Mouse (Mus musculus): ENCODE results near the gene Pank4.

Pank4 gene

GRCm38 (mm10) chr4:154943323-154944039 lies 20.4 kb upstream of the Pank4 start:
- no peak for DNase-seq (ENCODE audit: low read depth, low spot score)

- peak; percentile 87 for DNase-seq (ENCODE audit: low read depth, low spot score)
Measured at GRCm38 (mm10) chr4:154944121-154944590, 19.8 kb upstream of the Pank4 start.

GRCm38 (mm10) chr4:154946319-154946718 lies 17.6 kb upstream of the Pank4 start:
- DNase-seq (ENCODE audit: low read depth, low spot score), result no peak

DNA sequence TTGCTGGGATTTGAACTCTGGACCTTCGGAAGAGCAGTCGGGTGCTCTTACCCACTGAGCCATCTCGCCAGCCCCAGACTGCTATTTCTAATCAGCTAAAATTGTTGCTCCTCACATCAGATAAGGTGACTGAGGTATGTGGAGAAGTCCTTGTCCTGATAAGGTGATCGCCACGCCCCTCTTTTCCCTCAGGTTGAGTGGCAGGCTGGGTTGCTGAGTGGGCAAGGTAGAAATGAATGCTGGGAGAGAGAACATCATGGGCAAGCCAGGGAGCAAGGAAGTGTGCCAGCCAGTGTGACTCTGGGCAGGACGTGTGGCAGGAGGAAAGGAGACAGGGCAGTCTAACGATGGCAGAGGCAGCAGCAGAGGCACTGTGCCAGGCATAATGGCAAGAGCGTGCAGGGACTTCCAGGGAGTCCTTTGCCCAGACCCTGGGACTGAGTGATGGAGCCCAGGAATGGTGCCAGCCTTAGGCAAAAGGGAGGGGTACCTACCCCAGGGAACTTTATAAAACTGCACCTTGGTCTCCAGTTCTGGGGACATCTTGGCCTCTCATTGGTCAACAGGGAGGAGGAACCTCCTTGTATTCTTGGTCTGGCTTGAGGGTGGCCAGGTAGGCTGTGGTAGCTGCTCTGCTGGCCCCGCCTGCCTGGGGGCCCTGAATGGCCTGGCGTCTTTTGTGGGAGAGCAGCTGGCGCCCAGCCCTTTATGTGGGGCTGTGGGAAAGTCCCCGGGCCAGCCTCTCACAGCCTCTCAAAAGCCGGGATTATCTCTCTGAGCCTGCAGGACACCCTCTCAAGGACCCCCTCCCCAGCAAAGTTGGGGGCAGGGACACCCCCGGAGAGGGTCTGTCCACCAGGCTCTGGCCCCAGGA lies 15.6 kb upstream of the Pank4 start:
- no peak for DNase-seq (ENCODE audit: low read depth, low spot score)

- DNase-seq (ENCODE audit: low read depth, low spot score), result no peak
Measured at GRCm38 (mm10) chr4:154948940-154949588, 14.9 kb upstream of the Pank4 start.

GRCm38 (mm10) chr4:154949589-154949982 lies 14.3 kb upstream of the Pank4 start:
- no peak for DNase-seq (ENCODE audit: low read depth, low spot score)

DNA sequence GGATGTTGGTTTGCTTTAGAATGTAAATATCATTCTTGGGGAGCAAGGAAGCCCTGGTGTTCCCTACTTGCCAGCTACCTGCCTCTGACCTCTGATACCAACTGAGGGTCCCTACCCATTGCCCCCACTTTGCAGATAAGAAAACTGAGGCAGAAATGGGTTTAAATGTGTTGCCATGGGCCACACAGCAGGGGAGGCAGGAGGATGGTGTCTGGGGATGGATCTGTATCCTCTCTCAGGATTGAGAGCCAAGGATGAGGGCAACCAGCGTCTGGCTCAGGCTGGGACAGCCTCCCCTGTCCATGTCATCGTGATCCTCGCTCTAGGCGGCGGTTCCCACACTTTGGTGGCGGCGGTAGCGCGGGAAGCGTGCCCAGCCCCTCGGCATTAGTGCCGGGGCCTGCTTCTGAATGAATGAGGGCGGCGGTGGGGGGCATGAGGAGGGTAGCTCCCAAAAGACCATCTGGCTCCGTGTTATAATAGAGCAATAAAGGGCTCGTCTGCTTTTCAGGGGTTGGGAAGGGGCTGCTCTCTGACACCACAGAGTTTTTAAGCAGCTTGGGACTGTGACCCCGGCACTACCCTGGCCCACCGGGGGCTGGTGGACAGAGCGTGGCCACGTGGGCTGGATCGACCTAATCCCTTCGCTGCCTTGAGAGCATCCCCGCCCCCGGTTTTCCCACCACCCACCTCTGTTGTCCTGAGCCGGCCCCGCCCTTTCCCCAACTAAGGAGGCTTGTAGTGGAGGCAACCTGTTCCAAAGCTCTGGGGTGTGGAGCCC lies 11.3 kb upstream of the Pank4 start:
- DNase-seq (ENCODE audit: low read depth, low spot score), result no peak

- DNase-seq (ENCODE audit: low read depth, low spot score), result no peak
Measured at GRCm38 (mm10) chr4:154956604-154957003, 7.3 kb upstream of the Pank4 start.

GRCm38 (mm10) chr4:154957289-154957993 lies 6.5 kb upstream of the Pank4 start:
- DNase-seq (ENCODE audit: low read depth, low spot score), result no peak

- no peak for DNase-seq (ENCODE audit: low read depth, low spot score)
Measured at GRCm38 (mm10) chr4:154958171-154958570, 5.8 kb upstream of the Pank4 start.

DNA sequence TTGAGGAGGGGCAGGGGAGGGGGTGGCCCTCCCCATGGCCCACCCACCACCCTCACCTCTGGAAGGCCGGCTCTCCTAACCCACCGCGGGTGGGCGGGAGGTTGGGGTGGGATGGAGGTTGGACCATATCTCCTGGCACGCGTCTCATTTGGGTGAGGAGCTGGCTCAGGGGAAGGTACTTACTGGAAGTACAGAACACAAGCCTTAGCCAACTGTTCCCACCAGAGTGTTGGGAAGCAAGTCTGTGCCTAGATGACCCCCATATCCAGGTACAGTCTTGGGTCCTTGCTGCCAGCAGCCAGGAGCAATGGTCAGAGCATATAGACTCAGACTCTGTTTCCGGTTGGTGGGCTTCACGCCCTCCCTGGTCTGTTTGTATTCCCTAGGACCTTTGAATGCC lies 5.3 kb upstream of the Pank4 start:
- no peak for DNase-seq (ENCODE audit: low read depth, low spot score)

GRCm38 (mm10) chr4:154960021-154960689 lies 3.8 kb upstream of the Pank4 start:
- DNase-seq (ENCODE audit: low read depth, low spot score), result no peak

- DNase-seq (ENCODE audit: low read depth, low spot score), result no peak
Measured at GRCm38 (mm10) chr4:154960690-154961225, 3.2 kb upstream of the Pank4 start, which contains the start of gene Hes5. Gene Hes5, plus strand, starts transcription at chr4:154960923.

DNA sequence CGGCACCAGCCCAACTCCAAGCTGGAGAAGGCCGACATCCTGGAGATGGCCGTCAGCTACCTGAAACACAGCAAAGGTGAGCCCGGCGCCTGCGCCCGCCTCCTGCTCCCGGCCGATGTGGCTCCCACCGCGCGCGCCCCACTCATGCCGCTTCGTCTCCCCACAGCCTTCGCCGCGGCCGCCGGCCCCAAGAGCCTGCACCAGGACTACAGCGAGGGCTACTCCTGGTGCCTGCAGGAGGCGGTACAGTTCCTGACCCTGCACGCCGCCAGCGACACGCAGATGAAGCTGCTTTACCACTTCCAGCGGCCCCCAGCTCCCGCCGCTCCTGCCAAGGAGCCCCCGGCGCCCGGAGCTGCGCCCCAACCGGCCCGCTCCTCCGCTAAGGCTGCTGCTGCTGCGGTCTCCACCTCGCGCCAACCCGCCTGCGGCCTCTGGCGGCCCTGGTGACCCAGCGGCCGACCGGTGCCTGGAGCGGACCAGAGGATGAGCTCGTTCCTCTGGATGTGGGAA lies 2.6 kb upstream of the Pank4 start:
- no peak for DNase-seq (ENCODE audit: low read depth, low spot score)

DNA sequence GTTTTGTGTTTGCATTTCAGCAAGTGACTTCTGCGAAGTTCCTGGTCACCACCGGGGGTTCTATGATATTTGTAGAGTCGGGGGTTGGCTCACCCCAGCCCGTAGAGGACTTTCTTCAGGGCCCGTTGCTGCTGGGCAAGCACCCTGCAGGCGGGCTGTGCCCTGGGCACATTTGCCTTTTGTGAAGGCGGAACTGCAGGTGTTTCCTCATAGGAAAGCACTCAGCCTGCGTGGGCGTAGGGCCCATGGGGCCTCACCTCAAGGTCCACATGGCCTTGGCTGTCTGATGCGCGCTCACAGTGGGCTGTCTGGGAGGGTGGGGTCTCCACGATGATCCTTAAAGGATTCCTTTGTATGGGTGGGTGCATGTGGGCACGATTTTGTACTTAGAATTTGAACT lies 2.0 kb upstream of the Pank4 start:
- DNase-seq (ENCODE audit: low read depth, low spot score), result no peak

- DNase-seq (ENCODE audit: low read depth, low spot score), result no peak
Measured at GRCm38 (mm10) chr4:154962683-154963082, 1.2 kb upstream of the Pank4 start.

GRCm38 (mm10) chr4:154963190-154963836 lies 610 bp upstream of the Pank4 start:
- no peak for DNase-seq (ENCODE audit: low read depth, low spot score)

GRCm38 (mm10) chr4:154964581-154965235 lies 785 bp downstream of the Pank4 start:
- DNase-seq (ENCODE audit: low read depth, low spot score), result no peak

- no peak for DNase-seq (ENCODE audit: low read depth, low spot score)
Measured at GRCm38 (mm10) chr4:154965856-154966255, 1.9 kb downstream of the Pank4 start.

Measured in retina, adult 2 months (tissue).